Mouse (Mus musculus) c-Kit-positive CD71-positive TER-119-negative erythroid progenitor cells, embryonic 14.5 days (primary cell): Measurements from ENCODE around the gene Hnrnph2.

ENCODE experiments used
- DNase-seq: peaks from one replicate; pipeline ENCODE4 v3.0.0-alpha.2; 2013; ENCODE audit warnings: low read depth

The Hnrnph2 gene

DNA sequence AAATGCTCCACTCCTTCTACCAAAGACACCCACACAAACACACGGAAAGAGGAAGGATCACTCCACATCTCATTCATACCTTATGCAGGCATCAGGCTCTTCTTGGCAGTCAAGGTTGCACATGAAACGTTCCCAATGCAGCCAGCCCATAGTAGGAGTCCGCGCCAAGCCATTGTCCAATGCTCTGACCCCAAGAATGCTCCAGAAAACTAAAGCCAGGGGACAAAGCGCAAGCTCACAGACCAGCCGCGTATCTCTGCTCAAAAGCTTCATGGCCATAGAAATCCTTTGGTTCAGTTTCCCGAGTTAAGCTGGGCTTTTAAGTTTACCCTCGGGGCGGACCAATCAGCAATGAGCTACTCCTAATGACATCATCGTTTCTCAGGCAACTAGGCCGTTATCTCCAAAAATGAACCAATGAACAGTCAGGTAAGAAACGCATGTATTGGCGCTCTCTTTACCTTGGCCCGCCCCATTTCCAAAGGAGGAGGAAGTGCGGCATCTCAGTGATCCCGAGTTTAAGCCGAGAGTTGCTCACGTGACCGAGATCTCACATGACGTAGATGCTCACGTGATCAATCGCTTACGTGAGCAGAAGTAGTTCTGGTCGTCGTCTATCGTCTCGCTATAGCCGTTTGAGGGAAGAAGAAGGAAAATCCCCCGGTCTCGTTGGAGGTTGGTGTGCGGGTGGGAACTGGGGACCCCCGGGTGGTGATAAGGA is at the start of gene Hnrnph2, which contains the start of gene Gla:
Gene Hnrnph2, plus strand, starts transcription at position 521 of the 721 bp plus-strand sequence.
Gene Gla, minus strand, starts transcription at position 467 of the 721 bp plus-strand sequence.
- peak; percentile 93 for DNase-seq

DNA sequence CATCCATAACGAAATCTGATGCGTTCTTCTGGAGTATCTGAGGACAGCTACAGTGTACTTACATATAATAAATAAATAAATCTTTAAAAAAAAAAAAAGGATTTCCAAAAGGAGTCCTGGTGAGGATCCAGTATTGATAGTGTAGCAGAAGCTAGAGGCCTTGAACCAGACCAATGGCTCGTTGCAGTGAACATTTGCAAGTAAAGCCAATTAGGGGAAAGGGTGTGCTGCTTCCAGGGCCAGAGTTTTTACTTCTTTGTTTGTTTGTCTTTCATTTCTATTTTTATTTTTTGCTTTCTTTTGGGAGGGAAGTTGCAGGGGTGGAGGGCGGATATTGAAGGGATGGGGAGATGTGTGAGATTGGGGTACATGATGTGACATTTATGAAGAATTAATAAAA is 47.7 kb upstream of the Hnrnph2 start:
- DNase-seq = no peak

DNA sequence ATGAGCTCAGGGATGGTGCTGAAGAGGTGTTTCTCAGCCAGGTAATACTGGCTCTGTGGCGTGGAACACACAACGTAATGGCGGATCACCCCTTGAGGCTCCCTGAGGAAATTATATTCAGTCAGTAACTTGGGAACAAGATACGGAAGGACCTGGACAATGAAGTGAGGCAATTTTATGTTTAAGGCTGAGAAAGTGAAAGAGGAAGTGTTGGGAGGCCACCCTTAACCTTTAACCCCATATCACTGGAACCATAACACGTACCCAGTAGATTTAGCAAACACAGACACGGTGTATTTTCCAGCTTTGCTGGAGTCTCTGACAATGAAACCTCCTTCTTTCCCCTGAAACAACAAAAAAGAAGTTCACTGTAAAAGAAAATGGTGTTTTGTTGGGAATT is 46.6 kb upstream of the Hnrnph2 start:
- DNase-seq = no peak

DNA sequence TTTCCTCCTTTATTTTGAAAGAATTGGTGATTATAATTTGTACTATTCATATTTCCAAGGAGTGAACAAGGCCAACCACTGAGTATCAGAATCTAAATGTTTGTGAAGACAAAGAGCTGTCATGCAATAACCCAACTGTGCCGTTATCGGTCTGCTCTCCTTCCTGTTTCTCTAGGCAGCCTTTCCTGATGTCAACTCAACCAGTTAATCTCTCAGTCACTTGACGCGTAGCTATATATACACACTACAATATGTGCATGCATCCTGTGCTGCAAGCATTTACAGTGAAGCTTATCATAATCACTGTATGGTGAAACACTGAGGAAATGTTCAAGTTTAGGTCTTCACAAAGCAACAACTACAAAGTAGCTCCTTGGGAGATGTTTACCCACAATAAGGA is 36.7 kb upstream of the Hnrnph2 start:
- no peak for DNase-seq

DNA sequence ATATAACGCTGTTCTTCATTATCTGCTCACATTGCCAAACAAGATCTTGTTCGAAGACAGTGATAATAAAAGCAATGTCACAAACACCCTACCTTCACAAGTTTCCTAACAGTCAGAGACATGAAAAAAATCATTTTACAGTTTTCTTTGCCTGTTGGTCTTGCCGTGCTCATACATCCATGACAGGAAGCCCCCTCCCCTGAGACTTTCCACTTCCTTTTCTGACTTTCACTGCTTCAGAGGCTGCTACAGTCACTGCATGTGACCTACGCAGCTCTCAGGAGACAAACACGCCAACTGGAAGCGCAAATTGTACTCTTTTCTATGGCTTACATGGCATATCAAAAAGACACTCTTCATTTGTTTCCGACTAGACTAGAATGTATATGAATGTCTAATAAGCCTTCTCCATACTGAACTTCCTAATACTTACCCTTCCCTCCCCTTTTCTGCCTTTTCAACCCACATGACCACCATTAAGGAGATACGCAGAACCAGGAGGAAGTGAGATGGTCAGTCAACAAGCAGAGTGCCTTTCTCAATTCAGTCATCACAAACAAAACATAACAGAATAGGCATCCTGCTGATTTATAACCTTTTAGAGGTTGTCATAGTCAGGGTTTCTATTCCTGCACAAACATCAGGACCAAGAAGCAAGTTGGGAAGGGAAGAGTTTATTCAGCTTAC is 34.3 kb upstream of the Hnrnph2 start:
- DNase-seq = no peak

DNA sequence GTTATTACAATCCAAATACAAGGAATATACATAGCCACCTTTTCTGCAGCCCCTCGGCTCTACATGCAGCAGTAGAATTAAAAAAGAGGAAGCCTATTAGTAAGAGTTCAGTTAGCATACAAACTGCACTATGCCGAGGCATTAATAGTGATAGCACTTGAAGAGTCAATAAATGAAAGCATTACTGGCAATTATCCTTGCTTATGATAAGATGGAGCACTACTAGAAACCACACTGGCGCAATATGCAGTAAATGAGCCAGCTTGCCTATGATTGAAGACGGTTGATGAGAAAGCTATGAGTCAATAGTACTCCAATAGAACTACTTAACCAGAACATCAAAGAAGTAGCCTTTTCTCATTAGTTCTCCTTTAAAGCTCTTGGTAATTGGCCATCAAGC is 23.1 kb upstream of the Hnrnph2 start:
- no peak for DNase-seq

DNA sequence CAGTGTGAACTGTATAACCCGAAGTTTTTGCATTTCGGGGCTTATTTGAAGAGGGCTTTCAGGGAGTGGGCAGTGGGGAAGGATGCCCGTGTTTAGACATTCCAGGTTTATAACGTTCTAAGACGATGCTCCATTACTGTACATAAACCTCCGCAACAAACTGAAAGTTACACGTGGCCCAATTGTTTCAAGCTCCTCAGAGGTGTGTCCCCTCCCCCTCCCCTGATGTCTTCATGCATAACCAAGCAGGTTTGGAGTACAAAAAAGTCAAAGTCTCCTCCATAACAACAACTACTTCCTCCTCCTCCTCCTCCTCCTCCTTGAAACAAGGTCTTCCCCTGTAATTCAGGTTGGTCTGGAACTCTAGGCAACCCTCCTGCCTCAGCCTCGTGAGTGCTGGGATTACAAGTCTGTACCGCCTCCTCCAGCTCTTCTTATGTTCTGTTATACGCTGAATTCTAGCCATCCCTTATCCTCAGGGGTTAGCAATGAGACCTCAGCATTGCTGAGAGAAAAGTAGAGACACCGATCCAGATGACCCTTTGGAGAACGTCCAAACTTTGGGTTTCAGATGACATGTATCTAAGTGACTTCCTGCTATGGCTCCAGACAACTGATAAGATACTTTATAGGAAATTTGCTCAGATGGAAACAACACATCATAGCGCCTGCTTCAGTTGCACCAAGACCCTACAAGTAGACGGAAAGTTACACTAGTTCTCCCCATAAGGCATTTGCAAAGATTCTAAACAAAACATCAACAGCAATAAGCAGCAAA is 20.3 kb upstream of the Hnrnph2 start:
- no peak for DNase-seq

DNA sequence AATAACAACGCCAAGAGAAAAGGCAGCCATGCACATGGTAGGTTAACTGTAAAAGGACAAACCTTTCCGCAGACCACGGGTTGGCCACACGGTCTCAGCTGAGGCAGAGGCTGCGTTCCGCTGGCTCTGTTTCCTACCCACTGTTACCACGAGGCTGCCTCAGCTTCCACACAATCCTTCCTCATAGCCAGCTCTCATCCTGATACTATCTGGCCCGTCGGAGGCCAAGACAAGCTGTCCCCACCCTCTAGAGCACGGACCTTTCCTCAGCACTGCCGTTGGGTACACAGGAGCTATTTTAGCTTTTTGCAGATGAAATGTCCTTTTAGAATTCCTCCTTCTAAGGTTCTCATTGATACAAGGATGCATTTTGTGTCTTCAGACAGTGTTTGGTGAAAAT is 18.7 kb upstream of the Hnrnph2 start:
- DNase-seq = no peak

DNA sequence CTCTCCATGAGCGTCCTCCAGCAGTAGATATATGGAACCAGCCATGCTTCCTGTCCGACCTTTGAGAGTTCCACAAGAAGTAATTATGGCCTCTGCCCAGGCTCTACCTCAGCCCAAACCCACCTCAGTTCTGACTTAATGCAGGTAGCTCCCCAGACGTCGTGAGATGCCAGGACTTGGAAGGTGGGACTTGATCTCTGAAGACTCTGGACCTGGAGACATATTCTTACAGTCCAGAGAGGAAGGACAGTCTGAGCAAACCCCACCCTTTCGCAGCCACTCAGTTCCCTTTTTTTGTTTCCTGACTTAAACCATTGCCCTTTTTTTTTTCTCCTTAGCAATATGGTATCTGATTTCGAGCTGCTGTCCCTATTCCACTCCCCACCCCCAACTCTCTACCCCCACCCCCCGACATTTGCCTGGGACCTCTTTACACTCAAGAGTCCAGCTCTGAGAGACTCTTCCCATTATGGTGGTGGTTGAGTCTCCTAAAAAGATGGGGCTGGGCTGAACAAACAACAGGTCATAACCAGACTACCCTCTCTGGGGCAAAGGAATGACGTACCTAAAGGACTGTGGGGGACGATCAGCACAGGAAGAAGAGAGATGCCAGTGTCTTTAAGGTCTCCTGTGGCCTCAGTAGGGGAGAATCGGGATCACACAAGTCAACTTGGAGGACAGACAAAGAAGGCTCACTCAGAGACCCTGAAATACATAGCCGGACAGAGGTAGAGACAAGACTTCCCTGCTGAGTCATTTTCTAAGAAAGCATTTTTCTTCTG is 17.9 kb upstream of the Hnrnph2 start, which contains the start of gene Btk:
Gene Btk, minus strand, starts transcription at position 683 of the 782 bp plus-strand sequence.
- no peak for DNase-seq

DNA sequence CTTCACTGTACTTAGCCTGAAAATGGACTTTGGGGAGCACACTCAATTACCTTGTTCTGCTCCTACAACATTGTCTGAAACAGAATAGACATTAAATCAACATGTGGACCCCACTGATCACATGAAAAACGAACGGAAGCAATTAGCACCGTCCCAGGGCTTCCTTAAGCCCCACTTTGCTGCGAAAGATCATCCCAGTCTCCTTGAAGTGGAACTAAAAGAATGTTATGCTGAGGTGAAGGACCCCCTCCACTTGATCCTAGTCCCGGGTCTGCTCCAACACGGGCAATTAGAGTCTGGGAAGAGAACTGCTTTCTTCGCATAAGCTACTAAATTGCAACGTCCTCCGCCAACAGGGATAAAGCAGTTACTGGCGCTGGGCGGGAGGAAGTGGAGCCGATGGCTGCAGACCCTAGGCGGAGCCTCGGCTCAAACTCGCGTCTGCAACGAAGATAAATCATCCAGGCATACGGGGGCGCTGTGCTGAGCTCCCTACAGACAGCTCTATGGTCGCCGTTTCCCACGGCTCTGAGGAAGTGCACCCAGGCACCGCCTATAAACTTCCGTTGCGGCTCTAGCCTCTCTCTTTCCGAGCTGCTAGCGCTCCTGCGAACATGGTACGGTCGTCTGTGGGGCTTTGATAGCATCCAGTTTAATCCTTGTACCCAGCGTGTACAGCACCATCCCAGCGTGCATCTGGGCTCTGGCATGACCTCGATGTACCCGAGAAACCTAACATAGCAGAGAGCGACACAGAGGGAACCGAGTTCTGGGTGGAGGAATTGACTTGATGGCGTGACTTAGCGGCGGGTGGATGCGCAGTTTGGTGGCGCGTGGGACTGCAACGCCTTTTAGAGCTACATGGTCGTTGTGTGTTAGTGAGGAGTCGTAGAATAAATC is 15.6 kb upstream of the Hnrnph2 start, which contains the start of gene Rpl36a:
Gene Rpl36a, plus strand, starts transcription at position 552 of the 900 bp plus-strand sequence.
- peak; percentile 81 for DNase-seq

DNA sequence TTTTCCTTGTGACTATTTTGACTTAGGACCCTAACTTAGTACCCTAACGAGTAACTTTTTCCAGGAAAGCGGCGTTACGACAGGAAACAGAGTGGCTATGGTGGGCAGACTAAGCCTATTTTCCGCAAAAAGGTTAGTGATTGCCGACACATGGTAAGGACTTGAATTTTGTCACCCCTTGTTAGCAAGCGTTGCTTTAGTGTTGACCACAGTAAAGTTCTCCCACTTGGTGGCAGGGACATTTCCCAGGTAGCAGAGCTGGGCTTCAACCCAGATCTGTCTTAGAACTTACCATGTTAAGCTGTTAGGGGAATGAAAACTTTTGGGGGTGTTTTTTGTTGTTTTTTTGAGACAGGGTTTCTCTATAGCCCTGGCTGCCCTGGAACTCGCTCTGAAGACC is 14.5 kb upstream of the Hnrnph2 start:
- no peak for DNase-seq

DNA sequence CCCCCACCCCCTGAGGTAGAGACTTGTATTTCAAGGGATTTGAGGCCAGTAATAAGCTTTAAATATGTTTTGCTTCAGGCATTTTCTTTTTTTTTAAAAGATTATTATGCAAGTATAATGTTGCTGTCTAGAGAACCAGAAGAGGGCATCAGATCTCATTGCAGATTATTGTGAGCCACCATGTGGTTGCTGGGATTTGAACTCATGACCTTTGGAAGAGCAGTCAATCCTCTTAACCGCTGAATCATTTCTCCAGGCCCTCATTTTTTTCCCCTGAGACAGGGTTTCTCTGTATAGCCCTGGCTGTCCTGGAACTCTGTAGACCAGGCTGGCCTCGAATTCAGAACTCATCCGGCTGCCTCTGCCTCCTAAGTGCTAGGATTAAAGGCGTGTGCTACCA is 12.7 kb upstream of the Hnrnph2 start:
- DNase-seq = no peak

DNA sequence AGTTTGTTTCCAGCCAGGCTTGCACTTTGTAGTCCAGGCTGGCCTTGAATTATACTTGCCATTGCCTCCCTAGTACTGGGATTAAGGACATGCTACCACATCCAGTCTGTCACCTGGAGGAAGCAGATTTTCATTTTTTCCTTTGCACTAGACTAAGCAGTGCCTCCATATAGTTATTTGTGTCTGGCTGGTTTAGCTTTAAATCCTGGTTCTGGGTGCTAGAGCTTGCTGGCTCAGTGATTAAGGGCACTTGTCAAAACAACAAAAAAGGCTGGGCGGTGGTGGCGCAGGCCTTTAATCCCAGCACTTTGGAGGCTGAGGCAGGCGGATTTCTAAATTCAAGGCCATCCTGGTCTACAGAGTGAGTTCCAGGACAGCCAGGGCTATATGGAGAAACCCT is 12.0 kb upstream of the Hnrnph2 start:
- no peak for DNase-seq

DNA sequence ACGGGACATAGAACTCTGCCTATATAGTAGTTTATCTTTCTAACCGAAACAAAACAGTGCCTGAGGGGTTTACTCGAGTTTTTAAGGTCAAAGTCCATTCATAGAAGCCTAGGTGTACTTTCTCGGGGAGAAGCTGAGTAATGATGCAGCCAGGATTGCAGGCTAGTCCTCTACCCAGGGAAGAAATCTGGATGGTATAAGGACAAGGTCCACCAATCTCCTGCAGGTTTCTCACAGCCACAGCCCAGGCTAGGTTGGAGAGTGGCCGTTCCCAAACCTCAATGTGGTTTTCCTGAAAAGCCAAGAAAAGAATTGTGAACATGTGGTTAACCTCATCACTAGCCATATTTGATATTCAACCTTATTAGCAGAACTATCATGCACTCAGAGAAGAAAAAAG is 11.1 kb upstream of the Hnrnph2 start:
- DNase-seq = no peak

DNA sequence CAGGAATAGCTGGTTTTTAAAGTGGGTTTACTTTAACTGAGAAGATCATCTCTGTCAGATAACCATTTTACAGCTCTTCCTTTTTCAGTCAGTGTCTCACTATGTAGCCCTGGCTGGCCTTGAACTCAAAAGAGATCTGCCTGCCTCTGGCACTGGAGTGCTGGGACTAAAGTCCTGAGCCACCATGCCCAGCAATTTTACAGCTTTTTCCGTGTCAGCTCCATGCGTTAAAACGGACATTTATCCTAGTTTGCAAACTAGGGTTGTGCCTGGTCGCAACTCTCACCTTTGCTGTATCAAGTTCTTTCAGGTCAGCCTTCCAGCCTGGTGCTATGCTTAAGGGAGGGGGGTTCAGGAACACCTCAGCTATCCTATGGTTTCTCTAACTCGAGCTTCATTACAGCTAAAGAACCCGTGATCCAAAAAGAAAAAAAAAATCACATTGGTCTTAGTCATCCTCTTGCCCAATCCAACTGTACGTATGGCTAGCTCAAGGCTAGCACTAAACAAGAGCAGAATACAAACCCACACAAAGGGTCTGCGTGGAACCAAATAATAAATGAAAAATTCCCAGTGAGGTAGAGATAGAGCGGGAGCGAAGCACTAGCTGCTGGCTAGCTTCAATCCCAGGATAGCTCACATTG is 935 bp upstream of the Hnrnph2 start:
- no peak for DNase-seq

DNA sequence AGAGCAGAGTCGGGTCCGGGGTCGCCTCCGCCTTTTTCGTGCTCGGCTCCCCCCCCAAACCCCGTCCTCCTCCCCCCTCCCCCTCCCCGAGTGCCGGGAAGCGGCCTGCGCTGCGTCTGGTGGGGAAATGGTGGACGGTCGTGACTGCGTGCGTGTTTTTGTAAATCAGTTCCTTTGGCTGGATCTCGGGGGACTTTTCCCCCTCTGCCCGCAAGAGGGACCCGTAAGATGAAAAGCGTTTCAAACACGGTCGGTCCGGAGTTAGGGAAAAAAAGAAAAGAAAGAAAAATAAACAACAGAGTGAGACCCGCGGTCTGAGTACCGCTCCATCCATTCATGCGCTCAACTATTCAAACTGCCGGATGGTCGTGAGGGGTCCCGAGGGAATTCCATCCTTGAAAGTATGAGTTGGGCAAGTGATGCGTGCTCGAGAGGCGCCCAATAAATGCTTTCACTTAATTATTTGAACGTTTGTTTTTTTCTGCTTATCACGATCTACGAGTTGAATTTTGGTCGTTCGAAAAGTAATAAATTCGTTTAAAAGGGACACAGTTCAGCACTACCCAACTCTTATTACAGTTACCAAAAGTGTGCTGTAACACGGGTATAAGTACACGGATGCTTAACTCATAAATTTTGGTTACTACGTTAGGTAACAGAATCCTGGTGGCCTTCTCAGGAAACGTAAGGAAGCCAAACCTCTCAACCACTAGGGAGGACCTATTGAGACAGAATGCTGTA is 571 bp downstream of the Hnrnph2 start:
- DNase-seq = no peak

DNA sequence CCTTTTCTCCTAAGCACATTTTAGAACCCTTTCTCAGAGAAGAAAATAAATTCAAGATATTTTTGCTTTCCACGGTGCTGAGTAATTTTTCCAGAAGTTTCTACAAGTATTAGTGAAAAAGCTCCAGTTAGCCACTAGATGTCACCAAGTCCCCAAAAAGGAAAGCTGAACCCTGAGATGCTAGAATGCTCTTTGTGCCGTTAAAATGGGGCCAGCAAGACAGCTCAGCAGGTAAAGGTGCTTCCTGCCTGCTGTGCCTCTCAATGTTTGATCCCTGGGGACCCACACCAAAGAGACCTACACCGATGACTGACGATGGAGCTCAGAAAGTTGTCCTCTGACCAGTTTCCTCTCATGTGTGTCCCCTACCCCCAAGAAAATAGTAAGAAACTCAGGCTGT is 8.5 kb downstream of the Hnrnph2 start:
- DNase-seq = no peak

DNA sequence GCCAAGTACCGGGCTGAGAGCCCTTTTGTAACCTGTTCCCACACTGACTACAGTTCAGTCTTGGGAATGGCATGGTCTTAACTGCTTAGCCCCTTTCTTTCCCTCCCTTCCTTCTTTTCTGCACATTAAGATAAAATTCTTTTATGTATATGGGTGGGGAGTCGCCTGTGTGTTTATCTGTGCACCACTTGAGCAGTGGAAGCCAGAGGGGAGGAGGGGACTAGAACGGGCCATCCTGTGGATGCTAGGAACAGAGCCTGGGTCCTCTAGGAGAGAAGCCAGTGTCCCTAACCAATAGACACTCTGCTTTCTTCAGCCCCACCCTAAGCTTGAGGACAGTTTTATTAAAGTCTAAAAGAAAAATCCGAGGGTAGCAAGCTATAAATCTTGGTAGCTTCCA is 10.0 kb downstream of the Hnrnph2 start:
- DNase-seq = no peak

DNA sequence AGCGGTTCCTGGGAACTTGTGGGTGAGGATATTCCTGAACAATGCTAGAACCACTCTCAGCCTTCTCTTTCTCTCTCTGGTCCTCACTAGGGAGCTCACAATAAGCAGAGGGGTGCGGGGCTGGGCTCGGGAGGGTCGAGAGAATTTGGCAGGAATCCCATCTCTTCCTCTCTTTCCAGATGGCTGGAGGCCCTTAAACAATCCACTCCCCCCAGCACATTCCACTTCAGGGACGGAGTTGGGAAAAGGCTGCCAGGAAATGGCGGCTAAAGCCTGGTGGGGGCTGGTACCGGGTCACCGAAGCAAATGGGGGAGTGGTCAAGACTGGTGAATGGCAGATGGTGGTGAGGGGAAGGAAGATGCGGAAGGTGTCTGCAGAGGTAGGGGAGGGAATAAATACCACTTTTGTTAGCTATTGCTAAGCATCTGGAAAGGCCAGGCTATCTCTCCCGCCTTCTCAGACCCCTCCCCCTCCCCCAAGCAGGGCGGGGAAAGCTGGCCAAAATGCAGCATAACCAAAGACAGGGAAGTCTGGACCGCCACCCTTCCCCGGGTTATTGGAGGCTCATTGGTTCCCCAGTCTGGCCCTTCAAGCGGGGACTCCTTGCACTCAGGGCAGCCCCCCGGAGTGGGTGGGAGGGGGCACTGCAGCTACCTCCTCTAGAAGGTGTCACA is 11.4 kb downstream of the Hnrnph2 start:
- no peak for DNase-seq
